Mouse (Mus musculus): ENCODE results near the gene Sh3bgrl.

The Sh3bgrl gene

DNA sequence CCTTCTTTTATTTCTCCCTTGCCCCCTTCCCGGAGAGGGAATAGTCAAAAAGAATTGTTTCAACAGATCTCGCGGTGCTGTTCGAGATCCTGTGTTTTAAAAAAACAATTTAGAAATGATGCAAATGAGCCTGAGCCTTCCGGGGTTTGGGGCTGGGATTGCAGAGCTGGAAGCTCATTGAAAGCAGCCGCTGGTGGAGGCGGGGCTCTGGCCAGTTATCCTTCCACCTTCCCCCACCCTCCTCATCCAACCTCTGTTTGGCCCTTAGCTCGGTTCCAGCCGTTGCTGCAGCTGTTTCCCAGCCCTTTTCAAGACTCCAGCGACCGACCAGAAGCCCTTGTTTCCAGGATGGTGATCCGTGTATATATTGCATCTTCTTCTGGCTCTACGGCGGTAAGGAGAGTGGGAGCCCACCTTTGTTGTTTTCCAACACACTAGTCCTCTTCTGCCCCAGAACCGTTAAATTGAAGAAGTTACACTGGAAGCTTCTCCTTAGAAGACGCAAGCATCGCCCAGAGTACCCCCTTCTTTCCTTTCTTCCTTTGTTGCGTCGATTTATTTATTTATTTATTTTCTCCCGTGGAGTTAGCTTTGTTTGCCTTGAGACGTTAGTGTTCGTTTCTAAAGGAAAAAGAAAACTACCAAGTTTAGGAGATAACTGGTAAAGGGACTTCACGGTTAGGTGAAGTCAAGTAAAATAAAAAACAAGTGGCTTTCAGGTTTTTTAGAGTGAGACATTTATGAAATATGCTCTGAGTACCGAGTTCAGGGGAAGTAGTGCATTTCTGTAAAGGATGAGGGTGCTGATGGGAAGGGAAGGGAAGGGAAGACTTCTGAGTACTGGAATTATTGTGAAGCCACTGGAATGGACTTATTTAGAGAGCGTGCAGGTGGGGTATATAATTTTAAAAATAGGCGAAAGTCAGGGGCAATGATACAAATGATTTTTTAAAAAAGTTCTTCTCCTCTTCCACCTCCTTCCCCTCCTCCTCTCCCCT is at the start of gene Sh3bgrl:
Gene Sh3bgrl (plus strand): TSS at position 121 of the 998 bp plus-strand sequence.
- in situ Hi-C loops (cut with MboI; ENCODE audit: low sequenced_read_pairs) = loop anchor here (25.0 kb wide), 1 partner anchor 242 kb away; no protein-coding TSS in a partner anchor

GRCm38 (mm10) chrX:109047773-109048172 is 47.4 kb upstream of the Sh3bgrl start:
- in situ Hi-C loops (cut with MboI; ENCODE audit: low sequenced_read_pairs) = no loop called here

GRCm38 (mm10) chrX:109071719-109072118 is 23.4 kb upstream of the Sh3bgrl start:
- in situ Hi-C loops (cut with MboI; ENCODE audit: low sequenced_read_pairs) = no loop called here

- in situ Hi-C loops (cut with MboI; ENCODE audit: low sequenced_read_pairs) = loop anchor here (25.0 kb wide), 1 partner anchor 262 kb away; no protein-coding TSS in a partner anchor
Measured at GRCm38 (mm10) chrX:109075716-109076115, 19.4 kb upstream of the Sh3bgrl start.

- in situ Hi-C loops (cut with MboI; ENCODE audit: low sequenced_read_pairs) = loop anchor here (25.0 kb wide), 1 partner anchor 261 kb away; no protein-coding TSS in a partner anchor
Measured at GRCm38 (mm10) chrX:109076355-109076754, 18.8 kb upstream of the Sh3bgrl start.

- in situ Hi-C loops (cut with MboI; ENCODE audit: low sequenced_read_pairs) = loop anchor here (25.0 kb wide), 1 partner anchor 258 kb away; no protein-coding TSS in a partner anchor
Measured at GRCm38 (mm10) chrX:109079354-109079753, 15.8 kb upstream of the Sh3bgrl start.

GRCm38 (mm10) chrX:109087073-109087472 is 8.1 kb upstream of the Sh3bgrl start:
- in situ Hi-C loops (cut with MboI; ENCODE audit: low sequenced_read_pairs) = loop anchor here (25.0 kb wide), 1 partner anchor 250 kb away; no protein-coding TSS in a partner anchor

DNA sequence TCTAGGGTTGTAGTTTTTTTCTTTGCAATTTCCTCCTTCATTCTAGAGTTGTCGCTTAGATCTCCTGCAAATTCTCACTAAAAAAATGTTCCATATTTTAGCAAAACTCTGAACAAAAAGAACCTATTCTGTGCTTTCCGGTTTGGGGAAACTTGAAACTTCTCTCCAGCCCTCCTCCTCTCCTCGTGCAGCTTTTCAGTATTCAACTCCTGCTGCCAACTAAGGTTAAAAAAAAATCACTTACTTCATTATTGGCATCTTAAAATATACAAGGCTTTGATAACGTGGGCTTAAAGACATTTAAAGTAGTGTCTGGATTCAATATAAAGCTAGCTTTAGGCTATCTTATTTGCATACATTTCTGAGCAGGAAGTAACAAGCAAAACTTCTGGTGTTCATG is 365 bp upstream of the Sh3bgrl start:
- in situ Hi-C loops (cut with MboI; ENCODE audit: low sequenced_read_pairs) = loop anchor here (25.0 kb wide), 1 partner anchor 243 kb away; no protein-coding TSS in a partner anchor

GRCm38 (mm10) chrX:109098511-109098910 is 3.3 kb downstream of the Sh3bgrl start:
- in situ Hi-C loops (cut with MboI; ENCODE audit: low sequenced_read_pairs) = loop anchor here (25.0 kb wide), 1 partner anchor 239 kb away; no protein-coding TSS in a partner anchor

DNA sequence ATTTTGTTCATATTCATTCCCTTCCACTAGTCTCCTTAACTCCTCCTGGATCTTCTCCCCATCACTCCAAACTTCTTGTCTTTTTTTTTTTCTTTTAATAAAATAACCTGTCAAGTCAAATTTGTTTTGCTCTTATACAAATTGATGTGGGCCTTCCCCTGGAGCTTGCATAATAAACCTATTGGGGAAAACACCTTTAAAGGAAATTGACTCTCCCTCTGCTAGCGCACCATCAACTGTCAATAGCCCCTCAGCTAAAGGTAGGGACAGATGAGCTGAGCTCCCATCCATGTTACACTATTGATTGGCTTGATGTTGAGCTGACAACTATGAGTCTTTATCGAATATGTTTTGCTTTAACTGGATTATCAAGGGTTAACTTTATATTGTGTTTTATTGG is 5.3 kb downstream of the Sh3bgrl start:
- in situ Hi-C loops (cut with MboI; ENCODE audit: low sequenced_read_pairs) = no loop called here

DNA sequence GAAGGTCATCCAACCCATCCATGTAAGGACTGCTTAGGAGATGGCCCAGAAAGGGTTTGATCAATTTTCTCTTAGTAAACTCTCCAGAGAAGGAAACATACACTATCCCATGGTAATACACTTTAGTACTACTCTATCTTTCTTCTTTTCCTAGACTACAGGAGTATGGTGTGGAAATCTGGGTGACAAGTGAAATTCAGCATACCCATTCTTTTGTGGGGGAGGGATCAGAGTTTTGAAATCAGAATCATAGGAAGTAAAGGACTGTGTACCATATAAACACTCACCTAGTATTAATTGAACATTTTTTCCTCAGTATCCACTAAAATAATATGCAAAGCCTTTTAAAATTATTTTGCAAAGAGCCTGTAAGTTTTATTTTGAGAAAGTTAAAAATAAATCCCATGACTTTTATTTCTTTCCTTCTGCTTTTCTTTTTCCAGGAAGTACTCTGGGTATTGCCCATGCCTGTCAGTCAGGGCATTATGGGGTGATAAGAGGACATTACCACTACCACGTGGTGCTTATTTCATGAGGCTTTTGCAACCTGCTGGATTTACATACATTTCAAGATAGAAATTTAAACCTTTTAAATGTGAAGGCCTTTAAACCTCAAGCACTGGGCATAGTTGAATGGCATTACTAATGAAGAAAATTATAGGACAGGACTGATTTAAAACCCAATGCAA is 13.1 kb downstream of the Sh3bgrl start:
- in situ Hi-C loops (cut with MboI; ENCODE audit: low sequenced_read_pairs) = no loop called here

DNA sequence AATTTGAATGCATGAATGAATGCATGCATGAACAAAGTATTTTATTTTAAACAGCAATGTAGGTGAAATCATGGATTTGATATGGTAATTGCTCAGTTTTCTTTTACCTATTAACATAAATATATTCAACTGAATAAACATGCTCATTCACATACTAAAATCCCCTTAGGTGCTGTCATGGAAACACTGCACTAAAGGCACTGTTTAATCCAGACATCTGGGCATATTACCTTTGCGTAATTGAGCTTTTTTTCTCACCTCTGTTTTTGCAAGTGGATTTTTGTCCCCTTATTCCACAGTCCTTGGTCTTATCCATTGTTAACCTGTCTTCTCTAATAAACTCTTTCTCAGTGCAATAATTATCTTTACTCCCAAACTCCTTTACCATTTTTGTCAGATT is 17.7 kb downstream of the Sh3bgrl start:
- in situ Hi-C loops (cut with MboI; ENCODE audit: low sequenced_read_pairs) = no loop called here

- in situ Hi-C loops (cut with MboI; ENCODE audit: low sequenced_read_pairs) = no loop called here
Measured at GRCm38 (mm10) chrX:109113401-109114280, 18.5 kb downstream of the Sh3bgrl start.

DNA sequence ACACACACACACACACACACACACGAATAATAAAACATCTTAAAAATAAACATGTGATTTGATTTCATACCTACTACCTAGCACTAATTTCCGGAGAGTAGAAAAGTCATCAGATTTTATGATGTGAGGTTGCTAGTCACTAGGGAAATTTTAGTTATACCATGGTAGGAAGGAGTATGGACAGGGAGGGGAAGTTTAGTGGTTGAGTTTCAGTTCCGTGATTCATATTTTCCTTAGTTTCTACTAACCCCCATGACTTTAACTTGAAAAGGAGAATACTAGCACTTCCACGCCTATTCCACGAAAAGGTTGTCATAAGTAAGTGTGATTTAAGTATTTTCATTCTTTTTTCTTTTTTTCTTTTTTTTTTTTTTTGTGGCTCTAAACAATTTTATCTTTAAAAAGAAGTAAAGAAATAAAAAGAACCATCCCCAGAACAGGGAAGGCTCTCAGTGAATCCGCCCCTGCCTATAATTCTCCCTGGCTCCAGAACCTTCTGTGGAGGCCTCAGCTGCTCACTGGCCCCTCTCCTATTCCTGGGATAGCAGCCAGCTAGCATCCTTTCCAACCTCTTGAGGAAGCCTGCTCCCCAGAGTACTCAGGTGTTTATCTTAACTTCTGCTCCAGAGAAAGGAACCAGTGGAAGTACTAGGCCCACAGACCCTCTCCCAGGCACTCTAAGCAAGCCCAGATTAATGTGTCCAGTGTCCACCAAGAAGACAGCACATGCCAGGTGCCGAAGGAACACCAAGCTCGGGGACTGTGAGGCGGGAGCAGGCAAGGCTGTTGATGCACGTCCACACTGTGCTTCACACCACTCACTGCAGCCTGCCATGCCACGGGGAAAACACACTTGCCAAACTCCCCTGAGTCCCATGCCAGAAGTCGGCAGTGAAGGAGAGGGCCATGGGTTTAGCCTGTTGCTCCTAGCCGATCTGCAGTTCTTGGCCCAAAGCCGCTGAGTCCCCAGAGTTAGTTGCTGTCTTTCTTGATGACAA is 25.0 kb downstream of the Sh3bgrl start:
- in situ Hi-C loops (cut with MboI; ENCODE audit: low sequenced_read_pairs) = no loop called here

- in situ Hi-C loops (cut with MboI; ENCODE audit: low sequenced_read_pairs) = no loop called here
Measured at GRCm38 (mm10) chrX:109121161-109121560, 26.0 kb downstream of the Sh3bgrl start.

DNA sequence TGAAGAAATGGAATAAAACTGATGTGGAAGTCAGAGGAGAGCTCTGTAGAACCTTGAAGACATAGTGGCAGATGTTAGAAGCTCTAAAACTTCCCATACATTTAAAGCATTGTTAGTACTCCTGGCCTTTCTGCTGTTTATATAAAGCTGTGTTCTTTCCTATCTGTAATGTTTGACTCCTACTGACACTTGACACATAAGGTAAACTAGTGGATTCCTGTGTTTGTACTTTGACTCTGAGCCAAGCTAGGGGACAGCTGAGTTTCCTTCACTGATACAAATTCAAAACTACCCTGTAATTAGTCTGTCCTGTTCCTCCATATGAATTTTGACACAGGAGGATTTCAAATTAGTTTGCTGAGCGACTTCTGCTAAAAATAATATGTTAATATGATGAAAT is 27.5 kb downstream of the Sh3bgrl start:
- in situ Hi-C loops (cut with MboI; ENCODE audit: low sequenced_read_pairs) = no loop called here

GRCm38 (mm10) chrX:109123762-109124161 is 28.6 kb downstream of the Sh3bgrl start:
- in situ Hi-C loops (cut with MboI; ENCODE audit: low sequenced_read_pairs) = no loop called here

- in situ Hi-C loops (cut with MboI; ENCODE audit: low sequenced_read_pairs) = no loop called here
Measured at GRCm38 (mm10) chrX:109126847-109127246, 31.7 kb downstream of the Sh3bgrl start.

- in situ Hi-C loops (cut with MboI; ENCODE audit: low sequenced_read_pairs) = no loop called here
Measured at GRCm38 (mm10) chrX:109127551-109128088, 32.5 kb downstream of the Sh3bgrl start.
